Mouse (Mus musculus) ES-Bruce4 (cell line): ENCODE data around the gene Sesn3. TPM values are rescaled to one million over a fixed set of nuclear protein-coding genes. Genes with fewer than 3 reads are reported as not detected.

ENCODE experiments used
- H3K27ac ChIP-seq: 2 replicates; pipeline ENCODE4 v1.5.1; 2012; ENCODE audit warnings: low read length, inconsistent platforms; ENCODE audit not compliant: insufficient read depth
- H3K27me3 ChIP-seq: 2 replicates; pipeline ENCODE4 v1.6.1; 2012; ENCODE audit warnings: mild to moderate bottlenecking, low read length, inconsistent platforms; ENCODE audit not compliant: control insufficient read depth, poor library complexity, insufficient read depth, severe bottlenecking
- H3K36me3 ChIP-seq: 2 replicates; pipeline ENCODE4 v1.6.1; 2012; ENCODE audit warnings: inconsistent platforms, mild to moderate bottlenecking, low read length, moderate library complexity; ENCODE audit not compliant: control insufficient read depth, poor library complexity, insufficient read depth, severe bottlenecking
- H3K4me1 ChIP-seq: one replicate; pipeline ENCODE4 v1.8.1; 2011; ENCODE audit warnings: low read length; ENCODE audit not compliant: control insufficient read depth, insufficient read depth
- H3K4me3 ChIP-seq: 2 replicates; pipeline ENCODE4 v1.5.1; 2011; ENCODE audit warnings: low read depth, mild to moderate bottlenecking, low read length
- H3K9ac ChIP-seq: 2 replicates; pipeline ENCODE4 v1.6.1; 2012; ENCODE audit warnings: low read depth, mild to moderate bottlenecking, inconsistent platforms; ENCODE audit not compliant: poor library complexity, severe bottlenecking
- H3K9me3 ChIP-seq: replicated peaks from 2 replicates; pipeline ENCODE4 v1.6.1; 2012; ENCODE audit warnings: mild to moderate bottlenecking, low read length, inconsistent platforms; ENCODE audit not compliant: control insufficient read depth, poor library complexity, insufficient read depth, severe bottlenecking
- CTCF ChIP-seq: IDR thresholded peaks from one replicate; pipeline ENCODE4 v1.8.1; 2011; ENCODE audit warnings: low read depth, low read length
- EP300 ChIP-seq: IDR thresholded peaks from 2 replicates; pipeline ENCODE4 v1.6.1; 2011; ENCODE audit warnings: low read depth, low read length; ENCODE audit not compliant: insufficient read depth
- POLR2A ChIP-seq: IDR thresholded peaks from one replicate; pipeline ENCODE4 v1.8.1; 2011; ENCODE audit warnings: low read length; ENCODE audit not compliant: insufficient read depth
- polyA plus RNA-seq: library from polyadenylated mRNA; stranded (reverse); fragments of >200 nt; gene quantifications from 2 replicates; pipeline ENCODE4 v1.2.4, GENCODE M21; 2011; ENCODE audit warnings: low read depth; ENCODE audit not compliant: missing spikeins, insufficient read depth, insufficient read length

The Sesn3 gene
- polyA plus RNA-seq, 1 experiment = 26.4 TPM

DNA sequence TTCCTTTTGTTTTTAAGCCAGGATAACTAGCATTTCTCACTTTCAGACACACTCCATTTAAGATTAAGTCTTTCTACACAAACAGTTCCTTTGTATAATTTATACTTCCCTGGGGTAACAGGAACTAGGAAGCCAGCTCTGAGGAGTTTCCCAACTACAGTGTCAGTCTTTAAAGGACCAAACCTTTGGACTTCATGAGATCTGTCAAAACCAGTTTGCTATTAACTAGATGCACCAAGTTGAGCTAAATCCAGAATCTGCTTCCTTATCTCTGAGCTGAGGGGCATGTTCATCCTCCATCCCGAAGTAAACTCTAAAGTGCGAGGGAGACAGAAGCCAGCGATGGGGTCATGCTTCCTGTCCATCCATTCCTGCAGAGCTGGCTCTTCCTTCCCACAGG, 32.5 kb downstream of the Sesn3 start:
- Histone ChIP-seq H3K9me3 (no peaks in the 10 kb centered on the region), H3K27ac (no peak overlapping the region), H3K36me3 (no peaks in the 10 kb centered on the region), H3K4me3 (no peak overlapping the region), H3K9ac (no peak overlapping the region), H3K4me1 (no peaks in the 10 kb centered on the region), H3K27me3 (no peaks in the 10 kb centered on the region)
- TF ChIP-seq POLR2A = no peak
- no peak for TF ChIP-seq EP300

DNA sequence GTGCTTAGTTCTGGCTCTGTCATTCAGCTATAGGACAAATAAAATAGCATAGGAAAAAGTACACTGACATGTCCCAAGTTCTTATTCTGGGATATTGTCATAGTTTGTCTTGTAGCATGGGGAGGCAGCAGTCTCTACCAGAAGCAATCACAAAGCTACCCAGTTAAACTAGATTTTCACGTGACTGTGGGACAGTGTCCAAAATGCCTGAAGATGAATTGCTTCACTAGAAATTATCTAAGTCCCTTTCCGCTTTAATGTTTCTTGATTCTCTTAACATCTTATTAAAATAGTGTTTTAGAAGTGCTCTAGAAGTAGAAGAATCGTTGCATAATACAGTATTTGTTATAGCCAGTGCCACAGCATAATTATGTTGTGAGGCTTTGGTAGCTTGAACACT, 39.1 kb downstream of the Sesn3 start:
- no peaks in the 10 kb centered on the region for H3K4me1 ChIP-seq

DNA sequence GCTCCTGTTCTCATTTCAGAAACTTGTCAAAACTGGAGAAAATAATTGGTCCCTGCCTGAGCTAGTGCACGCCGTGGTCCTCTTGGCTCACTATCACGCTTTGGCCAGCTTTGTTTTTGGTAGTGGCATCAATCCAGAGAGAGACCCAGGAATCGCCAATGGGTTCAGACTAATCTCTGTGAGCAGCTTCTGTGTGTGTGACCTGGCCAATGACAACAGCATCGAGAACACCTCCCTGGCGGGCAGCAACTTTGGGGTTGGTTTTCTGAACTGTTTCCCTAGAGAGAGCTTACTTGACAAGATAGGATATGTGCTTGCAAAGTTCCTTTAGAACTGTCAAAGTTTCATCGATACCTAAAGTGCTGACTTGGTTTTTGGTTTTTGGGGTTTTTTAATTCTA, 39.6 kb downstream of the Sesn3 start:
- TF ChIP-seq POLR2A (no peak), CTCF (no peak), EP300 (no peak)
- Histone ChIP-seq H3K9ac (no peak overlapping the region), H3K36me3 (peaks cover 3% of the 10 kb centered on the region; the same call in 1 of the 2 replicates), H3K4me3 (no peak overlapping the region), H3K9me3 (no peaks in the 10 kb centered on the region), H3K4me1 (no peaks in the 10 kb centered on the region), H3K27me3 (no peaks in the 10 kb centered on the region), H3K27ac (no peak overlapping the region)

More for the DNA sequence above, 39.1 kb downstream of the Sesn3 start:
- no peak for TF ChIP-seq CTCF
- TF ChIP-seq POLR2A = no peak
- TF ChIP-seq EP300 = no peak
- no peak overlapping the region for H3K9ac ChIP-seq
- peaks cover 3% of the 10 kb centered on the region; the same call in 1 of the 2 replicates for H3K36me3 ChIP-seq
- no peaks in the 10 kb centered on the region for H3K9me3 ChIP-seq
- H3K27me3 ChIP-seq = no peaks in the 10 kb centered on the region
- no peak overlapping the region for H3K4me3 ChIP-seq
- no peak overlapping the region for H3K27ac ChIP-seq

DNA sequence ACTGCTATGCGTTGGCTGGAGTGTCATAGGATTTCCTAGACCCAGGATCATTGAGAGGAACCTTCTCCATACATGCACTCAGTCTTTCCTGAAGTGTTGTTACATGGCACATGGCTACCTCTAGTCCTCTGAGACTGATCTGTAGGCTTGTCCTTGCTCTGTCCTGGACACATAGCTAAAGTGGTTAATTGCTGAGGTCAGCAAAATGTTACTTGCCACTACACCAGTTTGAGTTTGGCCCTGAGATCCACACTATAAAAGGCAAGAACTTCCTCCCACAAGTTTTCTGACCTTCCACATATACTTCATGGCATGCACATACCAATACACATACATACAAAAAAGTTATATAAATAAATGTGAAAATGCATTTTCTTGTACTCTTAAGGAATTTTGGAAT, 41.8 kb downstream of the Sesn3 start:
- H3K36me3 ChIP-seq = peaks cover 3% of the 10 kb centered on the region; the same call in 1 of the 2 replicates
- H3K4me3 ChIP-seq = no peak overlapping the region
- no peak overlapping the region for H3K27ac ChIP-seq
- H3K9ac ChIP-seq = no peak overlapping the region
- no peaks in the 10 kb centered on the region for H3K27me3 ChIP-seq
- no peaks in the 10 kb centered on the region for H3K9me3 ChIP-seq
- H3K4me1 ChIP-seq = no peaks in the 10 kb centered on the region
- TF ChIP-seq CTCF = no peak
- TF ChIP-seq POLR2A = no peak
- TF ChIP-seq EP300 = no peak

DNA sequence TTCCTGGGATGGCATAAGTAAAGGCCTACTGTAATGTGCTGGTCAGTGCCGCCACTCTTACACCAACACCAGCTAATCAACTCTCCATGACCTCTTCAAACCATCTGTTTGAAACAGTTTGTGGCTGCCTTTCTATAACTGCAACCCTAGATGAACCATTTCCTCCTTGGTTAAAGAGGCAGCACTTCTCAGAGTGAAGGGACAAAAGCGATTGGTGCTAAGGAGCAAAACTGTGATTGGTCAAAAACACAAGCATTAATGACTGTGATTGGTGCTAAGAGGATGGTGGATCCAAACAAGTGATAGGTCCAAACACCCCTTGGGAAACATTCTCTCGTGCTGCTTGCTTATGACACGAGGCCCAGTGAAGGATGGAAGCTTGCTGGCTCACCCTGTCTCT, 61.0 kb downstream of the Sesn3 start:
- Histone ChIP-seq H3K27me3 (no peaks in the 10 kb centered on the region), H3K4me3 (no peak overlapping the region), H3K27ac (no peak overlapping the region), H3K9me3 (no peaks in the 10 kb centered on the region), H3K4me1 (no peaks in the 10 kb centered on the region), H3K36me3 (no peaks in the 10 kb centered on the region), H3K9ac (no peak overlapping the region)
- TF ChIP-seq POLR2A (no peak), EP300 (no peak), CTCF (no peak)

DNA sequence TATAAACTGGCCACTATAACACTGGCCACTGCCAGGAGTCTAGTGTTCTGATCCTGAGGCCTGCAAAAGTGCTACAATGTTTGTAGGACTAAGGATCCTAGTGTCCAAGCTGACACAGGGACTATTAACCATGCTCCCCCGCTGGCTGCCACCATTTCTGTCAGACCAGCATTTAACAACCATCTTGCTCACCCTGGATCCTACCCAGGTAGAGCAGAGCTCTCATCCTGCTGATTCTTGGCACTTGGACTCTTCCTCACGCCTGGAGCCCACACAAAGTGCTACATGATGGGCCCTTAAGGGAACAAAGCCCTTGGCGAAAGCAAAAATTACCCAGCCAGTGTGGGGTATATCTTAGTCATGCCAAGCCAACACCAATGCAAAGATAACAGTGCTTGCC, 62.0 kb downstream of the Sesn3 start:
- Histone ChIP-seq H3K27ac (no peak overlapping the region), H3K27me3 (no peaks in the 10 kb centered on the region), H3K36me3 (no peaks in the 10 kb centered on the region), H3K4me1 (no peaks in the 10 kb centered on the region), H3K9ac (no peak overlapping the region), H3K9me3 (no peaks in the 10 kb centered on the region), H3K4me3 (no peak overlapping the region)
- TF ChIP-seq POLR2A (no peak), EP300 (no peak), CTCF (no peak)
